ENCODE assay signal across 9 mouse cellular contexts in genomic region chrX:51066539-51067286, GRCm38 (mm10).
"Had no signal": no experiment of that assay in that cellular context is flagged by ENCODE, and none has a peak within 500 bp of the region (broad histone marks: within the 10 kb centered on the region; RNA-seq: fewer than 3 reads in every experiment).

No protein-coding gene starts in this region.

- H3K36me3 ChIP-seq: limb, embryonic 13.5 days; midbrain, embryonic 12.5 days; neural tube, embryonic 15.5 days had no signal

- H3K9ac ChIP-seq: limb, embryonic 13.5 days; liver, embryonic 14.5 days; midbrain, embryonic 12.5 days; neural tube, embryonic 15.5 days had no signal

- H3K4me3 ChIP-seq: limb, embryonic 13.5 days; megakaryocyte, embryonic 14.5 days; midbrain, embryonic 12.5 days; myocyte; neural tube, embryonic 15.5 days had no signal

- H3K4me1 ChIP-seq: limb, embryonic 13.5 days; megakaryocyte, embryonic 14.5 days; midbrain, embryonic 12.5 days; neural tube, embryonic 15.5 days had no signal

- H3K4me2 ChIP-seq: limb, embryonic 13.5 days; midbrain, embryonic 12.5 days; neural tube, embryonic 15.5 days had no signal

- H3K9me3 ChIP-seq: limb, embryonic 13.5 days; megakaryocyte, embryonic 14.5 days; midbrain, embryonic 12.5 days; neural tube, embryonic 15.5 days had no signal

- H3K27me3 ChIP-seq: limb, embryonic 13.5 days; megakaryocyte, embryonic 14.5 days; midbrain, embryonic 12.5 days; neural tube, embryonic 15.5 days had no signal

- H3K27ac ChIP-seq: kidney, postnatal 0 days; limb, embryonic 13.5 days; liver, embryonic 14.5 days; macrophage; midbrain, embryonic 12.5 days; neural tube, embryonic 15.5 days; stomach, postnatal 0 days had no signal
